Mouse (Mus musculus): ENCODE measurements around the gene Mapkapk3. TPM values are rescaled to one million over a fixed set of nuclear protein-coding genes. Genes with fewer than 3 reads are reported as not detected.

Mapkapk3 gene
- polyA plus RNA-seq, 1 experiment from 2014 or later = 17.1 TPM

GRCm38 (mm10) chr9:107259571-107259970 lies 30.1 kb downstream of the Mapkapk3 start:
- ATAC-seq (replicated peaks; ENCODE audit: low FRiP score) (no peak), DNase-seq (ENCODE audit: low spot score) (no peak)
- WGBS = 68% methylated on average over 6 of the region's 6 CpGs
- H3K27me3 ChIP-seq (replicated peaks; ENCODE audit: control insufficient read depth, insufficient read depth, low read length) = no peaks in the 10 kb centered on the region
- H3K4me1 ChIP-seq (replicated peaks; ENCODE audit: control insufficient read depth, insufficient read depth, low read length) = no peaks in the 10 kb centered on the region
- no peaks in the 10 kb centered on the region for H3K36me3 ChIP-seq (ENCODE audit: control insufficient read depth, insufficient read depth, low read length)
- H3K9ac ChIP-seq (ENCODE audit: low read depth, low read length) = no peak overlapping the region
- no peak overlapping the region for H3K27ac ChIP-seq (ENCODE audit: low read depth, low read length)
- no peak overlapping the region for H3K4me2 ChIP-seq
- no peak overlapping the region for H3K4me3 ChIP-seq (ENCODE audit: low read depth, low read length)
- no peaks in the 10 kb centered on the region for H3K9me3 ChIP-seq (ENCODE audit: control insufficient read depth, low read length)

GRCm38 (mm10) chr9:107255596-107255995 lies 34.1 kb downstream of the Mapkapk3 start:
- no peak overlapping the region for H3K27ac ChIP-seq (ENCODE audit: low read depth, low read length)
- ATAC-seq (replicated peaks; ENCODE audit: low FRiP score) = no peak
- H3K4me3 ChIP-seq (ENCODE audit: low read depth, low read length) = no peak overlapping the region
- H3K36me3 ChIP-seq (ENCODE audit: control insufficient read depth, insufficient read depth, low read length) = no peaks in the 10 kb centered on the region
- H3K4me1 ChIP-seq (replicated peaks; ENCODE audit: control insufficient read depth, insufficient read depth, low read length) = no peaks in the 10 kb centered on the region
- no peak overlapping the region for H3K9ac ChIP-seq (ENCODE audit: low read depth, low read length)
- 67% methylated on average over 3 of the region's 3 CpGs for WGBS
- no peak for DNase-seq (ENCODE audit: low spot score)
- no peak overlapping the region for H3K4me2 ChIP-seq
- no peaks in the 10 kb centered on the region for H3K27me3 ChIP-seq (replicated peaks; ENCODE audit: control insufficient read depth, insufficient read depth, low read length)
- no peaks in the 10 kb centered on the region for H3K9me3 ChIP-seq (ENCODE audit: control insufficient read depth, low read length)

GRCm38 (mm10) chr9:107254925-107255324 lies 34.8 kb downstream of the Mapkapk3 start:
- no peak; the same call in 1 of the 2 replicates for ATAC-seq (replicated peaks; ENCODE audit: low FRiP score)
- no peak overlapping the region for H3K27ac ChIP-seq (ENCODE audit: low read depth, low read length)

GRCm38 (mm10) chr9:107254476-107254875 lies 35.2 kb downstream of the Mapkapk3 start:
- DNase-seq (ENCODE audit: low spot score) = no peak
- no peak overlapping the region for H3K27ac ChIP-seq (ENCODE audit: low read depth, low read length)
- H3K9me3 ChIP-seq (ENCODE audit: control insufficient read depth, low read length) = no peaks in the 10 kb centered on the region
- no peaks in the 10 kb centered on the region for H3K4me1 ChIP-seq (replicated peaks; ENCODE audit: control insufficient read depth, insufficient read depth, low read length)
- H3K36me3 ChIP-seq (ENCODE audit: control insufficient read depth, insufficient read depth, low read length) = no peaks in the 10 kb centered on the region
- H3K4me2 ChIP-seq = no peak overlapping the region
- no peak for ATAC-seq (replicated peaks; ENCODE audit: low FRiP score)
- H3K4me3 ChIP-seq (ENCODE audit: low read depth, low read length) = no peak overlapping the region
- H3K9ac ChIP-seq (ENCODE audit: low read depth, low read length) = no peak overlapping the region
- no peaks in the 10 kb centered on the region for H3K27me3 ChIP-seq (replicated peaks; ENCODE audit: control insufficient read depth, insufficient read depth, low read length)
- WGBS = 81% methylated on average over 12 of the region's 12 CpGs

More at GRCm38 (mm10) chr9:107254925-107255324, 34.8 kb downstream of the Mapkapk3 start:
- Histone ChIP-seq H3K9ac (ENCODE audit: low read depth, low read length) (no peak overlapping the region), H3K27me3 (replicated peaks; ENCODE audit: control insufficient read depth, insufficient read depth, low read length) (no peaks in the 10 kb centered on the region), H3K4me2 (no peak overlapping the region), H3K9me3 (ENCODE audit: control insufficient read depth, low read length) (no peaks in the 10 kb centered on the region), H3K36me3 (ENCODE audit: control insufficient read depth, insufficient read depth, low read length) (no peaks in the 10 kb centered on the region), H3K4me1 (replicated peaks; ENCODE audit: control insufficient read depth, insufficient read depth, low read length) (no peaks in the 10 kb centered on the region), H3K4me3 (ENCODE audit: low read depth, low read length) (no peak overlapping the region)
- no peak for DNase-seq (ENCODE audit: low spot score)
- WGBS = 88% methylated on average over 3 of the region's 3 CpGs

GRCm38 (mm10) chr9:107252164-107252563 lies 37.5 kb downstream of the Mapkapk3 start:
- Histone ChIP-seq H3K4me3 (ENCODE audit: low read depth, low read length) (no peak overlapping the region), H3K4me2 (no peak overlapping the region), H3K4me1 (replicated peaks; ENCODE audit: control insufficient read depth, insufficient read depth, low read length) (no peaks in the 10 kb centered on the region), H3K27me3 (replicated peaks; ENCODE audit: control insufficient read depth, insufficient read depth, low read length) (no peaks in the 10 kb centered on the region), H3K9me3 (ENCODE audit: control insufficient read depth, low read length) (no peaks in the 10 kb centered on the region), H3K27ac (ENCODE audit: low read depth, low read length) (no peak overlapping the region), H3K36me3 (ENCODE audit: control insufficient read depth, insufficient read depth, low read length) (no peaks in the 10 kb centered on the region), H3K9ac (ENCODE audit: low read depth, low read length) (no peak overlapping the region)
- ATAC-seq (replicated peaks; ENCODE audit: low FRiP score) (no peak), DNase-seq (ENCODE audit: low spot score) (no peak)
- 42% methylated on average over 5 of the region's 5 CpGs for WGBS

GRCm38 (mm10) chr9:107250416-107251337 lies 39.0 kb downstream of the Mapkapk3 start:
- Histone ChIP-seq H3K27me3 (replicated peaks; ENCODE audit: control insufficient read depth, insufficient read depth, low read length) (no peaks in the 10 kb centered on the region), H3K4me2 (no peak overlapping the region), H3K36me3 (ENCODE audit: control insufficient read depth, insufficient read depth, low read length) (no peaks in the 10 kb centered on the region), H3K27ac (ENCODE audit: low read depth, low read length) (no peak overlapping the region), H3K4me3 (ENCODE audit: low read depth, low read length) (no peak overlapping the region), H3K9me3 (ENCODE audit: control insufficient read depth, low read length) (no peaks in the 10 kb centered on the region), H3K9ac (ENCODE audit: low read depth, low read length) (no peak overlapping the region), H3K4me1 (replicated peaks; ENCODE audit: control insufficient read depth, insufficient read depth, low read length) (no peaks in the 10 kb centered on the region)
- 78% methylated on average over 14 of the region's 14 CpGs for WGBS
- DNase-seq (ENCODE audit: low spot score) = no peak
- no peak for ATAC-seq (replicated peaks; ENCODE audit: low FRiP score)

- H3K4me3 ChIP-seq (ENCODE audit: low read depth, low read length) = no peak overlapping the region
- DNase-seq (ENCODE audit: low spot score) (no peak), ATAC-seq (replicated peaks; ENCODE audit: low FRiP score) (no peak)
- no peak overlapping the region for H3K4me2 ChIP-seq
- no peaks in the 10 kb centered on the region for H3K4me1 ChIP-seq (replicated peaks; ENCODE audit: control insufficient read depth, insufficient read depth, low read length)
- no peaks in the 10 kb centered on the region for H3K27me3 ChIP-seq (replicated peaks; ENCODE audit: control insufficient read depth, insufficient read depth, low read length)
- H3K9ac ChIP-seq (ENCODE audit: low read depth, low read length) = no peak overlapping the region
- WGBS = 68% methylated on average over 6 of the region's 6 CpGs
- no peaks in the 10 kb centered on the region for H3K36me3 ChIP-seq (ENCODE audit: control insufficient read depth, insufficient read depth, low read length)
- H3K27ac ChIP-seq (ENCODE audit: low read depth, low read length) = no peak overlapping the region
- H3K9me3 ChIP-seq (ENCODE audit: control insufficient read depth, low read length) = no peaks in the 10 kb centered on the region
Measured at GRCm38 (mm10) chr9:107249154-107249553, 40.5 kb downstream of the Mapkapk3 start.

- ATAC-seq (replicated peaks; ENCODE audit: low FRiP score) = no peak
Measured at GRCm38 (mm10) chr9:107246170-107246569, 43.5 kb downstream of the Mapkapk3 start.

GRCm38 (mm10) chr9:107245311-107245710 lies 44.4 kb downstream of the Mapkapk3 start:
- 76% methylated on average over 4 of the region's 4 CpGs for WGBS

More at GRCm38 (mm10) chr9:107246170-107246569, 43.5 kb downstream of the Mapkapk3 start:
- Histone ChIP-seq H3K27ac (ENCODE audit: low read depth, low read length) (no peak overlapping the region), H3K9ac (ENCODE audit: low read depth, low read length) (no peak overlapping the region), H3K4me3 (ENCODE audit: low read depth, low read length) (no peak overlapping the region), H3K27me3 (replicated peaks; ENCODE audit: control insufficient read depth, insufficient read depth, low read length) (no peaks in the 10 kb centered on the region; the same call in 1 of the 2 replicates), H3K36me3 (ENCODE audit: control insufficient read depth, insufficient read depth, low read length) (no peaks in the 10 kb centered on the region), H3K4me1 (replicated peaks; ENCODE audit: control insufficient read depth, insufficient read depth, low read length) (no peaks in the 10 kb centered on the region), H3K9me3 (ENCODE audit: control insufficient read depth, low read length) (no peaks in the 10 kb centered on the region), H3K4me2 (no peak overlapping the region)
- DNase-seq (ENCODE audit: low spot score) = peak; percentile 28
- 57% methylated on average over 4 of the region's 4 CpGs for WGBS

More at GRCm38 (mm10) chr9:107245311-107245710, 44.4 kb downstream of the Mapkapk3 start:
- no peak overlapping the region for H3K4me2 ChIP-seq
- no peak overlapping the region for H3K4me3 ChIP-seq (ENCODE audit: low read depth, low read length)
- no peaks in the 10 kb centered on the region for H3K4me1 ChIP-seq (replicated peaks; ENCODE audit: control insufficient read depth, insufficient read depth, low read length)
- no peaks in the 10 kb centered on the region for H3K9me3 ChIP-seq (ENCODE audit: control insufficient read depth, low read length)
- no peak overlapping the region for H3K9ac ChIP-seq (ENCODE audit: low read depth, low read length)
- no peaks in the 10 kb centered on the region; the same call in 1 of the 2 replicates for H3K27me3 ChIP-seq (replicated peaks; ENCODE audit: control insufficient read depth, insufficient read depth, low read length)
- DNase-seq (ENCODE audit: low spot score) (peak; percentile 19), ATAC-seq (replicated peaks; ENCODE audit: low FRiP score) (no peak)
- no peaks in the 10 kb centered on the region for H3K36me3 ChIP-seq (ENCODE audit: control insufficient read depth, insufficient read depth, low read length)
- H3K27ac ChIP-seq (ENCODE audit: low read depth, low read length) = no peak overlapping the region

All from liver, embryonic 11.5 days (tissue).